Mouse (Mus musculus): Measurements from ENCODE around the gene Gnat1. TPM values are rescaled to one million over a fixed set of nuclear protein-coding genes. Genes with fewer than 3 reads are reported as not detected.

Gene Gnat1
- total RNA-seq, 2 experiments from 2014 or later: not detected

GRCm38 (mm10) chr9:107699376-107699980, 20.0 kb upstream of the Gnat1 start:
- no peak for DNase-seq

DNA sequence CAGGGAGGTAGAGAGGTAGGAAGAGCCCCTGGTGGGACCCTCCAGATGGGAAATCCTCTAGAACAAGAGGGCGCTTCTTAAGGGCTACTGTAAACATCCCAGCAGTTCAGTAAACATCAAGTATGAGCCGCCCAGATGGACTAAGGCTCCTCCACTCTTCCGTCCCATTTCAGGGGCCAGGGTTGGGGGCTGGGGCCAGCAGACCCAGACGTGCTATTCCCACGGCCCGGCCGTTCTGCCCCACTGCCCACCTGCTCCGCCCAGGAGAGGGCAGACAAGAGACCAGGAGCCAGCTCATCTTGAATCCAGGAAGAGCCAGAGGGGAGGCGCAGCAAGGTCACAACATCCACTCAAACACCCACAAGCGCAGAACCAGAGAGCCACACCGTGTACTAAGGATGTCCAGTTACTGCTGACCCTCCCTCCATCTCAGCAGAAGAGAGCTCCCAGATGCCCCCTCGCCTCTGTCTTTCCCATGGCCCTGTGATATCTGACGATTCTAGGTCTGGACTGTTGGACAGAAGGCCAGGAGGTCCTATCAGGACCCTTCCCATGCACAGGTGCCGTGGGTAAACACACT, 19.2 kb upstream of the Gnat1 start:
- DNase-seq: no peak

DNA sequence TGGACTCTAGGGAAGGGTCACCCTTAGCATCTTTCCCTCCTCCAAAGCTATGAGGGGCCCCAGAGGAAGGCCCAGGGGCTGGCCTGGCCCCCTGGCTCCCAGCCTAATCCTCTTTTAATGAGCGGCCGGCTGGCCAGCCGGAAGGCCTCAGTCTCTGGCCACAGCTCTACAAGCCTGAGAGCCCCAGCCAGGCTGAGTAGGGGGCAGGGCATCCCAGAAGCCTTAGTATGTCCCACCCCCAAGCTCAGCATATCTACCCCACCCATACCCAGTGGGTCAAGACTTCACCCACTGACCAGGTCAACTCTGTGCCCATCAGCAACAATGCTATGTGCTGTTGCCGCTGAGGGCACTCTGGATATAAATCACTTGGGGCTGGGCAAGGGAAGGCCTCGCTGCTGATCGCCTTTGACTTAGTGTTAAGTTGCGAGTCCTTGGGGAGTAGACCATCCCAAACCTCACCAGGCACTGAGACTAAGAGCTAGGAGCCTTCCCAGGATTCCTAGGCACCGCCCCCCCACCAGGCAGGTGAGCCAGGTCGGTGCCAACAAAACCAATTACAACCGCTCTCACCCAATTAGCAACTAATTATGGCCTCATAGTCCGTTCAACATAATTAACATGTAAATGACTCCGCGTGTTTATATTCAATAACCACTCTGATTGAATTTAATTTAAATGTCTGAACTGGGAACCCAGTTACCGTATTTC, 18.5 kb upstream of the Gnat1 start:
- DNase-seq: no peak

DNA sequence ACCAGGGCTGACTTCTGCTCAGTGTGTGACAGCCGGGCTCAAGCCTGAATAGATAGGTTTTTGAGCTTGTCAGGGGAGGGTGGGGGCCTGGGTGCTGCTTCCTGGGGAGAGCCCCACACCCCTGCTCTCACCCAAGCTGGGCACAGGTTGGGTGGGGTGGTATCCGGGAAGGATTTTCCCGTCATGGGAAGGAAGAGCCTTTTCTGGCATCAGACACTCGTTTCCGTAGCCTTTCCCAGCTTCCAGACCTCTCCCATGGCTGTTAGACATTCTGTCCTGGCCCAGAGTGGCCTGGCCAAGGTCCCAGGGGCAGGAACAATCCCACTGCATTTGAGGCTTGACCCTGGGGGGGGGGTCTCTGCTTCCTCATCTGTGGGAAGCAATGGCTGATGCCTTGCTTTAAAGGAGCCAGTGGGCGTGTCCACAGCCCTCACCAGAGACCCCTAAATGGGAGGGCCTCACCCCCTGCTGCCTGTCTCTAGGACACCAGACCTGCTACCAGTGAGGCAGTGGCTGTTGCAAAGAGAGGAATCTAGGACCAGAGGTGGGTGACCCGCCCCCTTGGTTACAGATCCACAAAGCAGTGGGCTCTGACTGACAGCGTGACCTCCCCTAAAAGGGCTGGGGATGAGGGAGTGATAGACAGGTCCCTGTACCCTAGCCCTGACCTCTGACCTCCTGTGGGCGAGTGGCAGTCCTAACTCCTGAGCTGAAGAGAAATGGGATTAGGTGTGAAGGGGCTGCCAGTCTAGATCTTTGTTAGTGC, 17.5 kb upstream of the Gnat1 start:
- no peak for DNase-seq

GRCm38 (mm10) chr9:107696106-107696479, 16.6 kb upstream of the Gnat1 start:
- no peak for DNase-seq

- DNase-seq: no peak
Observed at GRCm38 (mm10) chr9:107695441-107696105, 16.1 kb upstream of the Gnat1 start.

- DNase-seq: no peak
Observed at GRCm38 (mm10) chr9:107694627-107695026, 15.1 kb upstream of the Gnat1 start.

DNA sequence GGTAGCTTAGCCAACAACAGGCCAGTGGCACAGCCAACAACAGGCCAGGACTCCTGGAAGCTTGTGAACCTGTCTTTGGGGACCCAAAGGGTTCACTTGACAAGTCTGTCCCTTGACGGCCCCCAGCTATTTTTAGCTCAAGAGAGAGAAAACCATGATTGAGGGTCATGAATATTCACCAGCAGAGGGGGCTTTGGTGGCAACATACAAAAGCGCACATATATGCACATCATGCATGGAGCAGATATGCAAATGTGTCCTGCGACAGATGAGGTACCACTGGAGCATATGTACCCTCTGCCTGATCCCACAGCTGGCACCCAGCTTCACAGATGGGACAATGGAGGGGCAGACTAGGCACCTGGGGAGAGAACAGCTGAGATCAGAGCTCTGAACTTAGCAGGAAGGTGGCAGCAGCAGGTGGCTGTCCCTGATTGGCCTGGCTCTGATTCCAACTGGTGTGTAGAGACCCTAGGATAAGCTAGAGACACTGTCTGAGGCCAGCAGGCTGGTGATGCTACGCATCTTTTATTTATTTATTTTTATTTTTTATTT, 14.0 kb upstream of the Gnat1 start:
- no peak for DNase-seq

GRCm38 (mm10) chr9:107692785-107693184, 13.3 kb upstream of the Gnat1 start:
- no peak for DNase-seq

- DNase-seq: no peak
Observed at GRCm38 (mm10) chr9:107690391-107690790, 10.9 kb upstream of the Gnat1 start.

- no peak for DNase-seq
Observed at GRCm38 (mm10) chr9:107688939-107689338, 9.4 kb upstream of the Gnat1 start.

- DNase-seq: no peak
Observed at GRCm38 (mm10) chr9:107688415-107688814, 8.9 kb upstream of the Gnat1 start.

- DNase-seq: peak in 1 of 2 experiments; percentile 38
Observed at GRCm38 (mm10) chr9:107685231-107685981, 5.9 kb upstream of the Gnat1 start.

DNA sequence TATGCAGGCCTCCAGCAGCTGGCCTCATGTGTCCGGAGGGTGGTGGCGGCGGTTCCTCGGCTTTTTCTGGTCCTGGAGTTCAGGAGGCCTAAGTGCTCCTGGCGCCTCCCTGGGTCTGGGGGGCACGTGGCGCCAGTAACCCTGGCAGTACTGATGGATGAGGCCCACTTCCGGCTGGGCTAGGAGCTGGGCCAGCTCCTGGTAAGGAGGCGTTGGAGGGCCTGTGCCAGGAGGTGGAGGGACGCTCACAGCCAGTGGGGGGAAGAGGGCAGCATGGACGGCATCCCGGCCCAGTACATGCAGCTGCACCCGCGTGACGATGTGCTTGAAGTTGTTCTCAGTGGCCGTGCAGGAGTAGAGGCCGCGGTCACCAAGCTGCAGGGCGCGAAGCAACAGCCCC, 2.9 kb upstream of the Gnat1 start:
- no peak for DNase-seq

DNA sequence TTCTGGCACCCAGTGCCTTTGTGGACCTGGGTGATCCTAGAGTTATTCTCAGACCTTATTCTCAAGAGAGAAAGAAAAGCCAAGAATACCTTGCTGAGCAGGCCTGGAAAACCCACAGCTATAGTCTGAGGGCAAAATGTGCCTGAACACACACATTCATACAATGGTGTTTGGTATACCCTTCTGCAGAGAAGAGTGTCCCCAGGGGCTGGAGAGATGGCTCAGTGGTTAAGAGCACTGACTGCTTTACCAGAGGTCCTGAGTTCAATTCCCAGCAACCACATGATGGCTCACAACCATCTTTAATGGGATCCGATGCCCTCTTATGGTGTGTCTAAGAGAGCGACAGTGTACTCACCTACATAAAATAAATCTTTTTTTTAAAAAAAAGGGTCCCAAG, 651 bp downstream of the Gnat1 start:
- DNase-seq: no peak

- DNase-seq: peak; percentile 35 to 68
Observed at GRCm38 (mm10) chr9:107677819-107678526, 1.5 kb downstream of the Gnat1 start.

DNA sequence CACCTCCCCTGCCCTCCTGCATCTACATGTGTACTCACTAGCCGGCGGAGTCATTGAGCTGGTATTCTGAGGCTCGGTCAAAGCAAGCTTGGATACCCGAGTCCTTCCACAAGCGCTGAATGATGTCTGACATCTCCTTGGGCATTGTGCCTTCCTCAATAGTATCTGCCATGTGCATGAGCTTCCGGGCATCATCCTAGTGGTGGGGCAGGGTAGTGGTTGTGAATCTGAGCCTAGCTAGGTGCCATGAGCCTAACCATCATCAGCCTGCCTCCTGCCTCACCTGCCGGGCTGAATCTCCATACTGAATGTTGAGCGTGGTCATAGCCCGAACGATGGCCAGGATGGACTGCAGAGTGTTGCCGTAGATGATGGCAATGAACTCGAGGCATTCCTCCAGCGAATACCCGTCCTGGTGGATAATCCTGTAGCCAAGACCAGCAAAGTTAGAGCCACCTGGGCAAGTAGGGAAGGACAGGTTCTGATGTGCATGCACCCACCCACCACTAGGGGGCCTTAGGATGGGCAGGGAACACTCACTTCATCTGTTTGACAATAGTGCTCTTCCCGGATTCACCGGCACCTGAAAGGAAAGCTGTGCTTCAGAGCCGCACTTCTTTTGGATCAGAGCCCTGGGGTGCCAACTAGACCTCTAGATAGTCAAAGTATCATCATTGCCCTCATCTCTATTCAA, 2.3 kb downstream of the Gnat1 start:
- no peak for DNase-seq

DNA sequence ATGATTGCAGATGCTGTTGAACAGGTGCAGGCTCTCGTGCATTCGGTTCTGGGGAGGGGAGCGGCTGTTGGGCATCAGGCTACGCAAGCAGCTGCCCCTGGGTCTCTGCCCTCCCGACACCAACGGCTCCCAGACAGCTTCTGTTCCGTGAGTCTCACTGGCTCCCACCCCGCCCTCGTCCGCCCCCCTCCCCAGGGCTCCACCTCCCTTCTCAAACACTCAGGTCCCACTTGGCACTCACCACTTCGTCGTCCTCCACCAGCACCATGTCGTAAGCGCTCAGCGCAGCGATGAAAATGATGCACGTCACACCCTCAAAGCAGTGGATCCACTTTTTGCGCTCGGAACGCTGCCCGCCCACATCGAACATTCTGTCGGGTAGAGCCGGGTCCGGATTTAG, 3.2 kb downstream of the Gnat1 start:
- no peak for DNase-seq

- DNase-seq: peak; percentile 66 to 67
Observed at GRCm38 (mm10) chr9:107675671-107676301, 3.7 kb downstream of the Gnat1 start.

Measured in layer of hippocampus, postnatal 36 days (tissue).